Mouse (Mus musculus): ENCODE data around the gene Nipal1.

- TF ChIP-seq CTCF (conservative IDR thresholded peaks at IDR 0.05 in 1 of 2, IDR thresholded peaks at IDR 0.05 in 1 of 2; ENCODE audit: low read depth in 2 of 2, low read length in 2 of 2), result no peak
- TF ChIP-seq HCFC1 (IDR thresholded peaks at IDR 0.05; ENCODE audit: low read depth, low read length), result no peak
- no peak for TF ChIP-seq MYC (IDR thresholded peaks at IDR 0.05; ENCODE audit: low read depth, low read length)
- no peak for TF ChIP-seq ELF1 (IDR thresholded peaks at IDR 0.05; ENCODE audit: low read depth, low read length)
- no peak for TF ChIP-seq EP300 (IDR thresholded peaks at IDR 0.05; ENCODE audit: low read length)
- TF ChIP-seq POLR2A (IDR thresholded peaks at IDR 0.05; ENCODE audit: low read depth, low read length), result no peak
- TF ChIP-seq JUN (IDR thresholded peaks at IDR 0.05; ENCODE audit: insufficient read depth, low read depth, low read length), result no peak
- TF ChIP-seq ZNF384 (IDR thresholded peaks at IDR 0.05; ENCODE audit: low read depth, low read length), result no peak
- TF ChIP-seq E2F4 (IDR thresholded peaks at IDR 0.05; ENCODE audit: insufficient replicate concordance, low read depth, low read length), result no peak
- no peak for TF ChIP-seq GABPA (IDR thresholded peaks at IDR 0.05; ENCODE audit: insufficient replicate concordance, low read depth, low read length)
These were observed 58.5 kb downstream of the Nipal1 start for GRCm38 (mm10) chr5:72706095-72706494.

Measured in CH12.LX (cell line).